Mouse (Mus musculus): ENCODE measurements around the gene Mas1. TPM values are rescaled to one million over a fixed set of nuclear protein-coding genes. Genes with fewer than 3 reads are reported as not detected.

The Mas1 gene
- polyA plus RNA-seq, 2 experiments = 0.08 TPM; not detected in 1

GRCm38 (mm10) chr17:12875734-12876133, 7.8 kb upstream of the Mas1 start, which contains the start of gene Mrgprh:
Gene Mrgprh (plus strand): TSS chr17:12876034.
- TF ChIP-seq EP300 (IDR thresholded peaks at IDR 0.05; ENCODE audit: low read depth) (no peak), CTCF (IDR thresholded peaks at IDR 0.05; ENCODE audit: low read depth) (no peak)
- ATAC-seq (ENCODE audit: insufficient read depth) = no peak

GRCm38 (mm10) chr17:12872275-12873028, 4.5 kb upstream of the Mas1 start:
- TF ChIP-seq EP300 (IDR thresholded peaks at IDR 0.05; ENCODE audit: low read depth) (no peak), CTCF (IDR thresholded peaks at IDR 0.05; ENCODE audit: low read depth) (no peak)
- Histone ChIP-seq H3K9ac (replicated peaks) (no peak overlapping the region), H3K36me3 (replicated peaks; ENCODE audit: control insufficient read depth, insufficient read depth, low read depth) (no peaks in the 10 kb centered on the region), H3K4me1 (replicated peaks; ENCODE audit: control insufficient read depth in 2 of 2, insufficient read depth in 2 of 2, low read length in 1 of 2) (no peaks in the 10 kb centered on the region), H3K4me2 (ENCODE audit: low read depth) (no peak overlapping the region), H3K4me3 (ENCODE audit: insufficient read depth in 1 of 2, low read depth in 2 of 2, low read length in 2 of 2) (no peak overlapping the region), H3K27me3 (ENCODE audit: control insufficient read depth, insufficient read depth, low read length) (no peaks in the 10 kb centered on the region; the same call in 1 of the 2 replicates), H3K9me3 (ENCODE audit: control insufficient read depth, low read length) (no peaks in the 10 kb centered on the region), H3K27ac (no peak overlapping the region)
- ATAC-seq (ENCODE audit: insufficient read depth) (no peak), DNase-seq (ENCODE audit: low read depth in 3 of 3, low spot score in 3 of 3) (no peak)
- WGBS (ENCODE audit: insufficient replicate concordance) = 56% methylated on average over 16 of the region's 16 CpGs

More at GRCm38 (mm10) chr17:12875734-12876133, 7.8 kb upstream of the Mas1 start, which contains the start of gene Mrgprh:
- H3K4me2 ChIP-seq (ENCODE audit: low read depth) = no peak within 1 kb of the TSS
- no peaks in the 10 kb centered on the region for H3K4me1 ChIP-seq (replicated peaks; ENCODE audit: control insufficient read depth in 2 of 2, insufficient read depth in 2 of 2, low read length in 1 of 2)
- no peak within 1 kb of the TSS for H3K9ac ChIP-seq (replicated peaks)
- H3K9me3 ChIP-seq (ENCODE audit: control insufficient read depth, low read length) = no peaks in the 10 kb centered on the region
- H3K27me3 ChIP-seq (ENCODE audit: control insufficient read depth, insufficient read depth, low read length) = no peaks in the 10 kb centered on the region; the same call in 1 of the 2 replicates
- 45% methylated on average over 5 of the region's 5 CpGs for WGBS (ENCODE audit: insufficient replicate concordance)
- H3K4me3 ChIP-seq (ENCODE audit: insufficient read depth in 1 of 2, low read depth in 2 of 2, low read length in 2 of 2) = no peak within 1 kb of the TSS
- no peak for DNase-seq (ENCODE audit: low read depth in 3 of 3, low spot score in 3 of 3)
- no peak within 1 kb of the TSS for H3K27ac ChIP-seq
- H3K36me3 ChIP-seq (replicated peaks; ENCODE audit: control insufficient read depth, insufficient read depth, low read depth) = no peaks in the 10 kb centered on the region

- WGBS (ENCODE audit: insufficient replicate concordance) = 16% methylated on average over 4 of the region's 4 CpGs
- no peak for TF ChIP-seq CTCF (IDR thresholded peaks at IDR 0.05; ENCODE audit: low read depth)
- TF ChIP-seq EP300 (IDR thresholded peaks at IDR 0.05; ENCODE audit: low read depth) = no peak
- Histone ChIP-seq H3K9ac (replicated peaks) (no peak overlapping the region), H3K4me1 (replicated peaks; ENCODE audit: control insufficient read depth in 2 of 2, insufficient read depth in 2 of 2, low read length in 1 of 2) (no peaks in the 10 kb centered on the region), H3K27me3 (ENCODE audit: control insufficient read depth, insufficient read depth, low read length) (no peaks in the 10 kb centered on the region; the same call in 1 of the 2 replicates), H3K27ac (no peak overlapping the region), H3K4me3 (ENCODE audit: insufficient read depth in 1 of 2, low read depth in 2 of 2, low read length in 2 of 2) (no peak overlapping the region), H3K36me3 (replicated peaks; ENCODE audit: control insufficient read depth, insufficient read depth, low read depth) (no peaks in the 10 kb centered on the region), H3K9me3 (ENCODE audit: control insufficient read depth, low read length) (no peaks in the 10 kb centered on the region), H3K4me2 (ENCODE audit: low read depth) (no peak overlapping the region)
- no peak for ATAC-seq (ENCODE audit: insufficient read depth)
- no peak for DNase-seq (ENCODE audit: low read depth in 3 of 3, low spot score in 3 of 3)
These were observed 697 bp upstream of the Mas1 start for GRCm38 (mm10) chr17:12868640-12869039.

GRCm38 (mm10) chr17:12866853-12867252, 1.1 kb downstream of the Mas1 start:
- no peak for ATAC-seq (ENCODE audit: insufficient read depth)

GRCm38 (mm10) chr17:12865407-12865806, 2.5 kb downstream of the Mas1 start:
- H3K4me1 ChIP-seq (replicated peaks; ENCODE audit: control insufficient read depth in 2 of 2, insufficient read depth in 2 of 2, low read length in 1 of 2) = no peaks in the 10 kb centered on the region
- 48% methylated on average over 3 of the region's 3 CpGs for WGBS (ENCODE audit: insufficient replicate concordance)
- DNase-seq (ENCODE audit: low read depth in 3 of 3, low spot score in 3 of 3) = no peak

More at GRCm38 (mm10) chr17:12866853-12867252, 1.1 kb downstream of the Mas1 start:
- H3K4me3 ChIP-seq (ENCODE audit: insufficient read depth in 1 of 2, low read depth in 2 of 2, low read length in 2 of 2) = no peak overlapping the region
- DNase-seq (ENCODE audit: low read depth in 3 of 3, low spot score in 3 of 3) = no peak
- H3K9ac ChIP-seq (replicated peaks) = no peak overlapping the region
- no peaks in the 10 kb centered on the region; the same call in 1 of the 2 replicates for H3K27me3 ChIP-seq (ENCODE audit: control insufficient read depth, insufficient read depth, low read length)
- no peaks in the 10 kb centered on the region for H3K36me3 ChIP-seq (replicated peaks; ENCODE audit: control insufficient read depth, insufficient read depth, low read depth)
- no peak for TF ChIP-seq CTCF (IDR thresholded peaks at IDR 0.05; ENCODE audit: low read depth)
- no peak overlapping the region for H3K4me2 ChIP-seq (ENCODE audit: low read depth)
- no peaks in the 10 kb centered on the region for H3K4me1 ChIP-seq (replicated peaks; ENCODE audit: control insufficient read depth in 2 of 2, insufficient read depth in 2 of 2, low read length in 1 of 2)
- WGBS (ENCODE audit: insufficient replicate concordance) = 75% methylated on average over 10 of the region's 10 CpGs
- H3K27ac ChIP-seq = no peak overlapping the region
- H3K9me3 ChIP-seq (ENCODE audit: control insufficient read depth, low read length) = no peaks in the 10 kb centered on the region

More at GRCm38 (mm10) chr17:12865407-12865806, 2.5 kb downstream of the Mas1 start:
- Histone ChIP-seq H3K27me3 (ENCODE audit: control insufficient read depth, insufficient read depth, low read length) (no peaks in the 10 kb centered on the region), H3K27ac (no peak overlapping the region), H3K9me3 (ENCODE audit: control insufficient read depth, low read length) (no peaks in the 10 kb centered on the region), H3K36me3 (replicated peaks; ENCODE audit: control insufficient read depth, insufficient read depth, low read depth) (no peaks in the 10 kb centered on the region), H3K4me3 (ENCODE audit: insufficient read depth in 1 of 2, low read depth in 2 of 2, low read length in 2 of 2) (no peak overlapping the region), H3K9ac (replicated peaks) (no peak overlapping the region), H3K4me2 (ENCODE audit: low read depth) (no peak overlapping the region)
- TF ChIP-seq EP300 (IDR thresholded peaks at IDR 0.05; ENCODE audit: low read depth) (no peak), CTCF (IDR thresholded peaks at IDR 0.05; ENCODE audit: low read depth) (no peak)
- ATAC-seq (ENCODE audit: insufficient read depth) = no peak

All from liver, embryonic 14.5 days (tissue).